Mouse (Mus musculus): ENCODE results near the gene Smyd4.

Gene Smyd4

GRCm38 (mm10) chr11:75420810-75421374 is 72.7 kb downstream of the Smyd4 start:
- no peak for DNase-seq (ENCODE audit: low spot score in 2 of 2)

- DNase-seq (ENCODE audit: low spot score in 2 of 2): no peak
Measured at GRCm38 (mm10) chr11:75421375-75422012, 73.3 kb downstream of the Smyd4 start.

GRCm38 (mm10) chr11:75422013-75422792 is 74.0 kb downstream of the Smyd4 start, which contains the start of gene Serpinf1:
Gene Serpinf1 (minus strand): TSS chr11:75422701.
- no peak for DNase-seq (ENCODE audit: low spot score in 2 of 2)

GRCm38 (mm10) chr11:75423091-75423490 is 74.9 kb downstream of the Smyd4 start:
- DNase-seq (ENCODE audit: low spot score in 2 of 2): no peak

- no peak for DNase-seq (ENCODE audit: low spot score in 2 of 2)
Measured at GRCm38 (mm10) chr11:75424033-75424432, 75.8 kb downstream of the Smyd4 start.

- DNase-seq (ENCODE audit: low spot score in 2 of 2): no peak
Measured at GRCm38 (mm10) chr11:75424459-75424858, 76.2 kb downstream of the Smyd4 start.

- DNase-seq (ENCODE audit: low spot score in 2 of 2): no peak
Measured at GRCm38 (mm10) chr11:75429019-75429705, 80.9 kb downstream of the Smyd4 start.

- peak; percentile 47 to 75 for DNase-seq (ENCODE audit: low spot score in 2 of 2)
Measured at GRCm38 (mm10) chr11:75431307-75431706, 83.1 kb downstream of the Smyd4 start.

- DNase-seq (ENCODE audit: low spot score in 2 of 2): no peak
Measured at GRCm38 (mm10) chr11:75434138-75434537, 85.9 kb downstream of the Smyd4 start.

GRCm38 (mm10) chr11:75438194-75438593 is 90.0 kb downstream of the Smyd4 start:
- DNase-seq (ENCODE audit: low spot score in 2 of 2): no peak

GRCm38 (mm10) chr11:75438804-75439203 is 90.6 kb downstream of the Smyd4 start:
- DNase-seq (ENCODE audit: low spot score in 2 of 2): no peak

- no peak for DNase-seq (ENCODE audit: low spot score in 2 of 2)
Measured at GRCm38 (mm10) chr11:75439363-75439762, 91.1 kb downstream of the Smyd4 start, which contains the start of gene Serpinf2. Gene Serpinf2 (minus strand): TSS chr11:75439591.

- DNase-seq (ENCODE audit: low spot score in 2 of 2): no peak
Measured at GRCm38 (mm10) chr11:75439951-75440350, 91.7 kb downstream of the Smyd4 start.

GRCm38 (mm10) chr11:75441034-75441433 is 92.8 kb downstream of the Smyd4 start:
- DNase-seq (ENCODE audit: low spot score in 2 of 2): no peak

GRCm38 (mm10) chr11:75441601-75442000 is 93.4 kb downstream of the Smyd4 start:
- DNase-seq (ENCODE audit: low spot score in 2 of 2): peak in 1 of 2 experiments; percentile 54

- DNase-seq (ENCODE audit: low spot score in 2 of 2): no peak
Measured at GRCm38 (mm10) chr11:75443711-75444110, 95.5 kb downstream of the Smyd4 start.

GRCm38 (mm10) chr11:75448575-75448974 is 100.3 kb downstream of the Smyd4 start:
- DNase-seq (ENCODE audit: low spot score in 2 of 2): no peak

- no peak for DNase-seq (ENCODE audit: low spot score in 2 of 2)
Measured at GRCm38 (mm10) chr11:75449695-75450094, 101.5 kb downstream of the Smyd4 start.

- DNase-seq (ENCODE audit: low spot score in 2 of 2): no peak
Measured at GRCm38 (mm10) chr11:75450304-75450908, 102.2 kb downstream of the Smyd4 start.

GRCm38 (mm10) chr11:75450936-75451335 is 102.7 kb downstream of the Smyd4 start:
- no peak for DNase-seq (ENCODE audit: low spot score in 2 of 2)

- no peak for DNase-seq (ENCODE audit: low spot score in 2 of 2)
Measured at GRCm38 (mm10) chr11:75452081-75452480, 103.8 kb downstream of the Smyd4 start.
